Mouse (Mus musculus) left cerebral cortex, adult 18-20 months (tissue): ENCODE measurements at regions not wholly inside any gene's neighbourhood (a gene's known extent, or its start where the extent isn't known, plus 50 kb on each side); places are given as distances from the start of the nearest gene placed in this dataset.
"Not testable (repeated sequence)": the region's sequence is repeated elsewhere in the genome, so short reads cannot be mapped to it uniquely, and the experiment has no call there.

Experiments
- DNase-seq, 2 experiments: peaks; one replicate each; pipeline ENCODE4 v3.0.0; 2021 to 2022; ENCODE audit warnings: low spot score in 2 of 2, mixed read lengths in 1 of 2

- DNase-seq: no peak
Observed at GRCm38 (mm10) chr15:96031085-96031780, 240.6 kb downstream of the Ano6 start.

- DNase-seq: no peak
Observed at GRCm38 (mm10) chr15:96035273-96035672, 244.6 kb downstream of the Ano6 start.

GRCm38 (mm10) chr15:96045561-96045960 lies 241.8 kb upstream of the Arid2 start:
- no peak for DNase-seq

GRCm38 (mm10) chr15:96046651-96047050 lies 240.7 kb upstream of the Arid2 start:
- DNase-seq: no peak

- DNase-seq: no peak
Observed at GRCm38 (mm10) chr15:96050416-96050815, 236.9 kb upstream of the Arid2 start.

- DNase-seq: no peak
Observed at GRCm38 (mm10) chr15:96052586-96052985, 234.7 kb upstream of the Arid2 start.

- no peak for DNase-seq
Observed at GRCm38 (mm10) chr15:96055361-96055760, 232.0 kb upstream of the Arid2 start.

- no peak for DNase-seq
Observed at GRCm38 (mm10) chr15:96055796-96056473, 231.4 kb upstream of the Arid2 start.

- DNase-seq: no peak
Observed at GRCm38 (mm10) chr15:96059623-96060022, 227.7 kb upstream of the Arid2 start.

GRCm38 (mm10) chr15:96064499-96065217 lies 222.7 kb upstream of the Arid2 start:
- DNase-seq: no peak

GRCm38 (mm10) chr15:96075615-96076014 lies 211.7 kb upstream of the Arid2 start:
- DNase-seq: no peak

- no peak for DNase-seq
Observed at GRCm38 (mm10) chr15:96077756-96078155, 209.6 kb upstream of the Arid2 start.

GRCm38 (mm10) chr15:96078580-96078979 lies 208.7 kb upstream of the Arid2 start:
- no peak for DNase-seq

- no peak for DNase-seq
Observed at GRCm38 (mm10) chr15:96089676-96090075, 197.6 kb upstream of the Arid2 start.

GRCm38 (mm10) chr15:96096438-96096837 lies 190.9 kb upstream of the Arid2 start:
- DNase-seq: no peak

- DNase-seq: no peak
Observed at GRCm38 (mm10) chr15:96098821-96099220, 188.5 kb upstream of the Arid2 start.

GRCm38 (mm10) chr15:96099844-96100640 lies 187.3 kb upstream of the Arid2 start:
- DNase-seq: not testable (repeated sequence)

GRCm38 (mm10) chr15:96103737-96104136 lies 183.6 kb upstream of the Arid2 start:
- DNase-seq: no peak

GRCm38 (mm10) chr15:96107503-96107902 lies 179.8 kb upstream of the Arid2 start:
- DNase-seq: no peak

- no peak for DNase-seq
Observed at GRCm38 (mm10) chr15:96113091-96113490, 174.2 kb upstream of the Arid2 start.

GRCm38 (mm10) chr15:96114616-96115015 lies 172.7 kb upstream of the Arid2 start:
- no peak for DNase-seq
